Mouse (Mus musculus) Muller cell, postnatal 12 days (primary cell): ENCODE results near the gene Gtf2a2.

ENCODE experiments used
- DNase-seq: peaks from one replicate; pipeline ENCODE4 v3.0.0-alpha.2; 2015; ENCODE audit errors: inconsistent ontology term

Gtf2a2 gene

GRCm38 (mm10) chr9:70012408-70012901 is at the start of gene Gtf2a2:
Gene Gtf2a2, plus strand, starts transcription at chr9:70012550.
- DNase-seq = peak; percentile 92

- DNase-seq = no peak
Observed at GRCm38 (mm10) chr9:69964370-69964769, 48.0 kb upstream of the Gtf2a2 start.

GRCm38 (mm10) chr9:69985526-69985925 is 26.8 kb upstream of the Gtf2a2 start:
- DNase-seq = no peak

- DNase-seq = no peak
Observed at GRCm38 (mm10) chr9:69986063-69986462, 26.3 kb upstream of the Gtf2a2 start.

- no peak for DNase-seq
Observed at GRCm38 (mm10) chr9:69986571-69986970, 25.8 kb upstream of the Gtf2a2 start.

GRCm38 (mm10) chr9:69987579-69987978 is 24.8 kb upstream of the Gtf2a2 start:
- peak; percentile 53 for DNase-seq

- no peak for DNase-seq
Observed at GRCm38 (mm10) chr9:69988706-69989302, 23.5 kb upstream of the Gtf2a2 start.

GRCm38 (mm10) chr9:69989303-69990121 is 22.8 kb upstream of the Gtf2a2 start, which contains the start of gene Bnip2:
Gene Bnip2, plus strand, starts transcription at chr9:69989466.
- peak; percentile 96 for DNase-seq

- no peak for DNase-seq
Observed at GRCm38 (mm10) chr9:69990346-69990745, 22.0 kb upstream of the Gtf2a2 start.

GRCm38 (mm10) chr9:69992841-69993277 is 19.5 kb upstream of the Gtf2a2 start:
- no peak for DNase-seq

- no peak for DNase-seq
Observed at GRCm38 (mm10) chr9:69993479-69993878, 18.9 kb upstream of the Gtf2a2 start.

- DNase-seq = no peak
Observed at GRCm38 (mm10) chr9:69994547-69994946, 17.8 kb upstream of the Gtf2a2 start.

- DNase-seq = no peak
Observed at GRCm38 (mm10) chr9:69999318-69999717, 13.0 kb upstream of the Gtf2a2 start.

GRCm38 (mm10) chr9:70003516-70003915 is 8.8 kb upstream of the Gtf2a2 start:
- no peak for DNase-seq

GRCm38 (mm10) chr9:70006984-70007383 is 5.4 kb upstream of the Gtf2a2 start:
- no peak for DNase-seq

- DNase-seq = no peak
Observed at GRCm38 (mm10) chr9:70007506-70008248, 4.7 kb upstream of the Gtf2a2 start.

GRCm38 (mm10) chr9:70009754-70010304 is 2.5 kb upstream of the Gtf2a2 start:
- no peak for DNase-seq

GRCm38 (mm10) chr9:70010781-70011473 is 1.4 kb upstream of the Gtf2a2 start:
- DNase-seq = no peak

- DNase-seq = no peak
Observed at GRCm38 (mm10) chr9:70011537-70012407, 578 bp upstream of the Gtf2a2 start.

GRCm38 (mm10) chr9:70015632-70016031 is 3.3 kb downstream of the Gtf2a2 start:
- DNase-seq = no peak
